Mouse (Mus musculus) brain, adult 10 weeks (tissue): Measurements from ENCODE around the gene Krtap9-3. TPM values are rescaled to one million over a fixed set of nuclear protein-coding genes. Genes with fewer than 3 reads are reported as not detected.

ENCODE experiments used
- polyA plus RNA-seq: library from polyadenylated mRNA; stranded (reverse); fragments of 350-450 nt; fragmentation: Illumina TruSeq; extraction: RNeasy Lipid Tissue Mini Kit (QIAGEN cat#74804); gene quantifications from one replicate; pipeline ENCODE4 v1.2.3, GENCODE M21; 2015; ENCODE audit warnings: low read depth, low replicate concordance

Krtap9-3 gene
- polyA plus RNA-seq: not detected

GRCm38 (mm10) chr11:99597742-99598141, at the start of gene Krtap9-3:
Gene Krtap9-3, minus strand, starts transcription at chr11:99598105.

GRCm38 (mm10) chr11:99643635-99644139, 45.8 kb upstream of the Krtap9-3 start, which contains the start of gene Krtap4-7:
Gene Krtap4-7, minus strand, starts transcription at chr11:99644089.

GRCm38 (mm10) chr11:99634653-99635134, 36.8 kb upstream of the Krtap9-3 start, which contains the start of gene Krtap4-2:
Gene Krtap4-2, minus strand, starts transcription at chr11:99635084.

DNA sequence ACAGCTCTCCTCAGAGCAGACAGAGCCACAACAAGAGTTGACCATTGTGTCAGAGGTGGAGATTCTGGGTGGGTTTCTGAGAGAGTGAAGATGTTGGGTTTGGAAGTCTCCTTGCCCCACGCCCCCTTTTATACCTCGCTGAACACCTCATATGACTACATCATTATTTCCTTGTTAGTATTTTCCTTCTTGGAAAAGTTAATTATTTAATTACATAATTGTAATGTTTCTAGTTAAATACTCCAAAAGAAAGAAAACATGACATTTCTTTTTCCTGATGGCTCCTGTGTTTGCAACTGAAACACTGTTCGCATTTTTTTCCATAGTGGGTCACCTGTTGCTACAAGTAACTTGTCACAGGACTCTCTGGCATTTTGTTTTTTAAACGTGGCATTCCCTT, 30.2 kb upstream of the Krtap9-3 start, which contains the start of gene Krtap4-1:
Gene Krtap4-1 (minus strand): TSS at position 101 of the 400 bp plus-strand sequence.

DNA sequence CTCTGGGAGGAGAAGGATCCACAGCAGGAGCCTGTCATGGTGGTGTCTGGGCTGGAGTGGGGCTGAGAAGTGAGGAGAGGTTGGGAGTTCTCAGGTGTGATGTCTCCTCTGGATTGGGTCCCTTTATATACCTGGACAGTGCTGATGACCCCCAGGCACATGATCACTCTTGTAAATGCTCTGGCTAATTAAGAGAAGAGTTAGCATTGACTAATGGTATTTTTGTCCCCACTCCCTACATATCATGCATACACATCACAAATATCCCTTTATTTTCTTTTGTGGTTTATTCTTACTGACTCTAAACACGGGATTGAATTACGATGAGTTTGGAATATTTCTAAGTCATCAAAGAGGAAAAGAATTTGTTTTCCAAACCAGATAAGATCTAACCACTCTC, 22.4 kb upstream of the Krtap9-3 start, which contains the start of gene Gm11562:
Gene Gm11562 (minus strand): TSS at position 101 of the 400 bp plus-strand sequence.

GRCm38 (mm10) chr11:99614796-99615363, 17.0 kb upstream of the Krtap9-3 start, which contains the start of gene Krtap2-4:
Gene Krtap2-4, minus strand, starts transcription at chr11:99614846.

GRCm38 (mm10) chr11:99610089-99610488, 12.2 kb upstream of the Krtap9-3 start, which contains the start of gene Gm11937:
Gene Gm11937, minus strand, starts transcription at chr11:99610189.

DNA sequence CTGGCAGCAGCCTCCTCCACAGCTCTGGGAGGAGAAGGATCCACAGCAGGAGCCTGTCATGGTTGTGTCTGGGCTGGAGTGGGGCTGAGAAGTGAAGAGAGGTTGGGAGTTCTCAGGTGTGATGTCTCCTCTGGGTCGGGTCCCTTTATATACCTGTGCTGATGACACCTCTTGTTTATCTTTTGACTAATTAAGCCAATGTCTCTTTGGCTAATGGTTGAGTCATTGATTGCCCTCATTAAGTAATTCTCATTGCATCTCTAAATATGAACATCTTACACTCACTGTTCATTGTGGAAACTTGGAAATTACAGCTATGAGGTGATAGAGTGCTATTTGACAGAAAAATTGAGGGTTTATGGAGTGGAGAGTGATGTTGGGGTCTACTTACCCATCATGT, 5.3 kb upstream of the Krtap9-3 start, which contains the start of gene Gm11938:
Gene Gm11938 (minus strand): TSS at position 101 of the 400 bp plus-strand sequence.

GRCm38 (mm10) chr11:99590981-99591380, 6.9 kb downstream of the Krtap9-3 start, which contains the start of gene Krtap1-3:
Gene Krtap1-3, minus strand, starts transcription at chr11:99591339.

DNA sequence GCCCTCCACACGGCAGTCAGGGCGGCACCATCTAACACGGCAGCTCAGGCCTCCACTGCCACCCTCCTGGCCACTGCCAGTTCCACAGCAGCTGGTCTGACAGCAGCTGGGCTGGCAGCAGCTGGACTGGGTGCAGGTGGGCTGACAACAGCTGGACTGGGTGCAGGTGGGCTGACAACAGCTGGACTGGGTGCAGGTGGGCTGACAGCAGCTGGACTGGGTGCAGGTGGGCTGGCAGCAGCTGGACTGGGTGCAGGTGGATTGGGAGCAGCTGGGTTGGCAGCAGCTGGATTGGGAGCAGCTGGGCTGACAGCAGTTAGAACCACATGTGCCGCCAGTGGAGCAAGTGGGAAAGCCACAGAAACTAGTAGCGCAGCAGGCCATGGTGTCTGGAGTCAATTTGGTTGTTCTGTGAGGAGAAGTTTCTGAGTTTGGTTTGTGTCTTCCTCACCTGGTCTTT, 14.6 kb downstream of the Krtap9-3 start, which contains the start of gene Krtap1-4:
Gene Krtap1-4 (minus strand): TSS at position 410 of the 460 bp plus-strand sequence.

DNA sequence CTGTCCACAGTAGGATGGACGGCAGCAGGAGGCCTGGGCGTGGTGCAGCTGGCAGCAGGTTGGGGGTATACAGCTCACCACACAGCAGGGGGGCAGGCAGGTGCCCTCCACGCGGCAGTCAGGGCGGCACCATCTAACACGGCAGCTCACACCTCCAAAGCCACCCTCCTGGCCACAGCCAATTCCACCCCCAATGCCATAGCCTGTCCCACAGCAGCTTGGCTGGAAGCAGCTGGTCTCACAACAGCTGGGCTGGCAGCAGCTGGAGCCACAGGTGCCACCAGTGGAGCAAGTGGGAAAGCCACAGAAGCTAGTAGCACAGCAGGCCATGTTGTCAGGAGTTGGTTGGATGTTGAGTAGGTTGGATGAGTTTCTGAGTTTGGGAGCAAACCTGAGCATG, 17.3 kb downstream of the Krtap9-3 start, which contains the start of gene Krtap1-5:
Gene Krtap1-5 (minus strand): TSS at position 381 of the 400 bp plus-strand sequence.

DNA sequence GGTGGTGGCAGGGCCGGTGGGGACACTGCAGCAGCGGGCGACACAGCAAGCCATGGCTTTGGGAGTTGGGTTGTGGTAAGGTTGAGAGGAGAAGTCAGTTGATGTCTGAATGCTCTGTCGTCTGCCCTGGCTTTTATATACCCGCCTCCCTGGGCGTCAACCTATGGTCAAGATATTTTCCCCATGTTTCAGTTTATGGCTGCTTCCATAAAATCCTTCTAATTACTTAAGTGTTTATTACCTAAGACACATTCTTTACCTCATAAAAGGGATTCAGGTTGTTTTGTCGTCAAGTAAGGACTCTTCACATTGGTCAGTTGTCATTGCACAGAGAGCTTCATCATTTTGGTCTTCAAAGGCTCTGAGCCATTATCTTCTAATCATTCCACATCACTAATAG, 31.4 kb downstream of the Krtap9-3 start, which contains the start of gene Krtap3-1:
Gene Krtap3-1 (minus strand): TSS at position 101 of the 400 bp plus-strand sequence.

GRCm38 (mm10) chr11:99559366-99559765, 38.5 kb downstream of the Krtap9-3 start, which contains the start of gene Gm11939:
Gene Gm11939, minus strand, starts transcription at chr11:99559466.

DNA sequence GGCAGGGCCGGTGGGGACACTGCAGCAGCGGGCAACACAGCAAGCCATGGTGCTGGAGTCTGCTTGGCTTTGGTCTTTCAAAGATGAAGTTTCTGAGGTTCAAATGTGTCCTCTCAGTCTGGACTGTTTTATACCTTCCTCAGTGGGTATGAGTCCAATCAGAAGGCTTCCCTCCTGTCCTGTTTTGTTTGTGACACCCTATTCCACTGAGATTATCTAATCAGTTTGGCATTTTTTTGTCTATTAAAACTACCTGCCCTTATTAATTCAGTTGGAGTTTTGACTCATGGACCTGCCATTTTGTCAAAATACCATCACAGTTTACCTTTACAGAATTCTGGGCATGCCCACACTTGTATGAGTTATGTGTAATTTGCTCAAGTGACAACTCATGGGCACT, 41.2 kb downstream of the Krtap9-3 start, which contains the start of gene Krtap3-2:
Gene Krtap3-2 (minus strand): TSS at position 101 of the 400 bp plus-strand sequence.

GRCm38 (mm10) chr11:99550765-99551164, 47.1 kb downstream of the Krtap9-3 start, which contains the start of gene Krtap3-3:
Gene Krtap3-3, minus strand, starts transcription at chr11:99550865.

Other genes starting within 250 kb of the Krtap9-3 start
- gene Krt27, start 247.0 kb downstream of the Krtap9-3 start, polyA plus RNA-seq: not detected
- gene Krt28, start 223.2 kb downstream of the Krtap9-3 start, polyA plus RNA-seq: not detected
- gene Krt10, start 208.7 kb downstream of the Krtap9-3 start, polyA plus RNA-seq: 18.1 TPM
- 13.0 TPM for gene Krt12, start 175.8 kb downstream of the Krtap9-3 start, polyA plus RNA-seq
- gene Krt20, start 160.0 kb downstream of the Krtap9-3 start, polyA plus RNA-seq: 0.22 TPM
- gene Krt23, start 105.0 kb downstream of the Krtap9-3 start, polyA plus RNA-seq: not detected
- gene Krt39, start 76.8 kb downstream of the Krtap9-3 start, polyA plus RNA-seq: not detected
- gene Krt40, start 54.9 kb downstream of the Krtap9-3 start, polyA plus RNA-seq: not detected
- not detected for gene Krtap3-3, start 47.2 kb downstream of the Krtap9-3 start, polyA plus RNA-seq
- gene Krtap3-2, start 41.3 kb downstream of the Krtap9-3 start, polyA plus RNA-seq: not detected
- gene Gm11939, start 38.6 kb downstream of the Krtap9-3 start, polyA plus RNA-seq: not detected
- not detected for gene Krtap3-1, start 31.5 kb downstream of the Krtap9-3 start, polyA plus RNA-seq
- gene Krtap1-5, start 17.1 kb downstream of the Krtap9-3 start, polyA plus RNA-seq: not detected
- gene Krtap1-4, start 14.5 kb downstream of the Krtap9-3 start, polyA plus RNA-seq: not detected
- not detected for gene Krtap1-3, start 6.8 kb downstream of the Krtap9-3 start, polyA plus RNA-seq
- not detected for gene Gm11938, start 5.2 kb upstream of the Krtap9-3 start, polyA plus RNA-seq
- gene Gm11937, start 12.1 kb upstream of the Krtap9-3 start, polyA plus RNA-seq: not detected
- not detected for gene Krtap2-4, start 16.7 kb upstream of the Krtap9-3 start, polyA plus RNA-seq
- not detected for gene Gm11562, start 22.3 kb upstream of the Krtap9-3 start, polyA plus RNA-seq
- gene Krtap4-1, start 30.1 kb upstream of the Krtap9-3 start, polyA plus RNA-seq: not detected
- not detected for gene Krtap4-2, start 37.0 kb upstream of the Krtap9-3 start, polyA plus RNA-seq
- not detected for gene Krtap4-7, start 46.0 kb upstream of the Krtap9-3 start, polyA plus RNA-seq
- not detected for gene Gm11555, start 52.1 kb upstream of the Krtap9-3 start, polyA plus RNA-seq
- not detected for gene Gm11563, start 60.9 kb upstream of the Krtap9-3 start, polyA plus RNA-seq
- gene Krtap4-6, start 67.9 kb upstream of the Krtap9-3 start, polyA plus RNA-seq: not detected
- gene Gm14190, start 92.6 kb upstream of the Krtap9-3 start, polyA plus RNA-seq: not detected
- gene Gm14180, start 136.2 kb upstream of the Krtap9-3 start, polyA plus RNA-seq: not detected
- gene Gm11595, start 174.8 kb upstream of the Krtap9-3 start, polyA plus RNA-seq: not detected
- gene Krtap4-8, start 182.6 kb upstream of the Krtap9-3 start, polyA plus RNA-seq: not detected
- not detected for gene Krtap4-9, start 187.1 kb upstream of the Krtap9-3 start, polyA plus RNA-seq
- not detected for gene Gm11596, start 195.4 kb upstream of the Krtap9-3 start, polyA plus RNA-seq
- gene Gm11569, start 200.8 kb upstream of the Krtap9-3 start, polyA plus RNA-seq: not detected
- not detected for gene Gm11554, start 206.3 kb upstream of the Krtap9-3 start, polyA plus RNA-seq
- not detected for gene Krtap4-13, start 211.8 kb upstream of the Krtap9-3 start, polyA plus RNA-seq
- gene Gm11564, start 217.6 kb upstream of the Krtap9-3 start, polyA plus RNA-seq: not detected
- gene 2300003K06Rik, start 240.0 kb upstream of the Krtap9-3 start, polyA plus RNA-seq: not detected